Mouse (Mus musculus): ENCODE measurements around the gene Slc19a3. TPM values are rescaled to one million over a fixed set of nuclear protein-coding genes. Genes with fewer than 3 reads are reported as not detected.

Gene Slc19a3
- polyA plus RNA-seq, 1 experiment from 2014 or later, result 0.57 TPM

- WGBS, result 74% methylated on average over 3 of the region's 3 CpGs
- no peak for ATAC-seq
- Histone ChIP-seq H3K27ac (ENCODE audit: low read depth, low read length) (no peak overlapping the region), H3K4me1 (ENCODE audit: control insufficient read depth, insufficient read depth, low read length) (no peaks in the 10 kb centered on the region), H3K4me2 (ENCODE audit: low read length) (no peak overlapping the region), H3K27me3 (replicated peaks; ENCODE audit: control insufficient read depth, insufficient read depth, low read length) (no peaks in the 10 kb centered on the region), H3K36me3 (ENCODE audit: control insufficient read depth, insufficient read depth, low read length) (no peaks in the 10 kb centered on the region), H3K4me3 (ENCODE audit: low read depth, low read length) (no peak overlapping the region), H3K9ac (ENCODE audit: low read length) (no peak overlapping the region), H3K9me3 (replicated peaks; ENCODE audit: control insufficient read depth, low read length) (no peaks in the 10 kb centered on the region)
- no peak for DNase-seq (ENCODE audit: low spot score)
Observed at GRCm38 (mm10) chr1:82966413-82966812, 71.8 kb downstream of the Slc19a3 start.

Other genes with a start within 250 kb of the Slc19a3 start
- 40.4 and 42.3 TPM in 2 replicates for gene Agfg1, start 199.0 kb downstream of the Slc19a3 start, polyA plus RNA-seq (2014; fragmentation: Nextera tagmentation; extraction: Ambion mirVana)
- gene A030005L19Rik, start 125.1 kb downstream of the Slc19a3 start, polyA plus RNA-seq (2014; fragmentation: Nextera tagmentation; extraction: Ambion mirVana), result not detected in 2 replicates
- not detected in 2 replicates for gene A030014E15Rik, start 113.5 kb downstream of the Slc19a3 start, polyA plus RNA-seq (2014; fragmentation: Nextera tagmentation; extraction: Ambion mirVana)
- not detected in 2 replicates for gene Gm6217, start 107.0 kb downstream of the Slc19a3 start, polyA plus RNA-seq (2014; fragmentation: Nextera tagmentation; extraction: Ambion mirVana)
- gene A030003K21Rik, start 95.1 kb downstream of the Slc19a3 start, polyA plus RNA-seq (2014; fragmentation: Nextera tagmentation; extraction: Ambion mirVana), result not detected in 2 replicates
- gene Gm7544, start 82.4 kb downstream of the Slc19a3 start, polyA plus RNA-seq (2014; fragmentation: Nextera tagmentation; extraction: Ambion mirVana), result not detected in 2 replicates
- not detected in 2 replicates for gene Gm47955, start 78.2 kb downstream of the Slc19a3 start, polyA plus RNA-seq (2014; fragmentation: Nextera tagmentation; extraction: Ambion mirVana)
- gene Gm47959, start 37.9 kb downstream of the Slc19a3 start, polyA plus RNA-seq (2014; fragmentation: Nextera tagmentation; extraction: Ambion mirVana), result not detected in 2 replicates
- not detected in 2 replicates for gene Krtap28-10, start 4.0 kb upstream of the Slc19a3 start, polyA plus RNA-seq (2014; fragmentation: Nextera tagmentation; extraction: Ambion mirVana)
- gene Gm47969, start 6.5 kb upstream of the Slc19a3 start, polyA plus RNA-seq (2014; fragmentation: Nextera tagmentation; extraction: Ambion mirVana), result not detected in 2 replicates
- not detected in 2 replicates for gene A030005K14Rik, start 20.9 kb upstream of the Slc19a3 start, polyA plus RNA-seq (2014; fragmentation: Nextera tagmentation; extraction: Ambion mirVana)
- gene Krtap28-13, start 22.5 kb upstream of the Slc19a3 start, polyA plus RNA-seq (2014; fragmentation: Nextera tagmentation; extraction: Ambion mirVana), result not detected in 2 replicates
- gene Ccl20, start 78.3 kb upstream of the Slc19a3 start, polyA plus RNA-seq (2014; fragmentation: Nextera tagmentation; extraction: Ambion mirVana), result not detected in 2 replicates
- 0.51 and 0.80 TPM in 2 replicates for gene Daw1, start 121.3 kb upstream of the Slc19a3 start, polyA plus RNA-seq (2014; fragmentation: Nextera tagmentation; extraction: Ambion mirVana)

Data from forebrain, embryonic 14.5 days (tissue).